Mouse (Mus musculus) liver, embryonic 12.5 days (tissue): Measurements from ENCODE around the gene Nek6. TPM values are rescaled to one million over a fixed set of nuclear protein-coding genes. Genes with fewer than 3 reads are reported as not detected.

Source experiments
- ATAC-seq: fragments of 200-750 bp; cut with Nextera tagmentation; 2 replicates; pipeline ENCODE4 v1.8.0; 2017; ENCODE audit warnings: moderate number of reproducible peaks, mild to moderate bottlenecking, moderate library complexity
- H3K27ac ChIP-seq: fragments of 300-500 bp; sonication (generic); 2 replicates; pipeline ENCODE4 v1.5.1; 2016; ENCODE audit warnings: mild to moderate bottlenecking
- H3K27me3 ChIP-seq: fragments of 300-500 bp; sonication (generic); replicated peaks from 2 replicates; pipeline ENCODE4 v1.6.1; 2016; ENCODE audit warnings: mild to moderate bottlenecking, moderate library complexity
- H3K36me3 ChIP-seq: fragments of 300-500 bp; sonication (generic); 2 replicates; pipeline ENCODE4 v1.6.1; 2016; ENCODE audit warnings: mild to moderate bottlenecking, moderate library complexity
- H3K4me1 ChIP-seq: fragments of 300-500 bp; sonication (generic); 2 replicates; pipeline ENCODE4 v1.6.1; 2016
- H3K4me2 ChIP-seq: fragments of 300-500 bp; sonication (generic); 2 replicates; pipeline ENCODE4 v1.6.1; 2016; ENCODE audit warnings: mild to moderate bottlenecking, moderate library complexity
- H3K4me3 ChIP-seq: fragments of 300-500 bp; sonication (generic); 2 replicates; pipeline ENCODE4 v1.5.1; 2016; ENCODE audit warnings: mild to moderate bottlenecking, moderate library complexity
- H3K9ac ChIP-seq: fragments of 300-500 bp; sonication (generic); 2 replicates; pipeline ENCODE4 v1.6.1; 2016; ENCODE audit warnings: mild to moderate bottlenecking, moderate library complexity
- H3K9me3 ChIP-seq: fragments of 300-500 bp; sonication (generic); replicated peaks from 2 replicates; pipeline ENCODE4 v1.6.1; 2016; ENCODE audit warnings: mild to moderate bottlenecking, moderate library complexity
- WGBS: fragments of 180-500 bp; shearing (Covaris S2); methylation state at CpG from one replicate; pipeline ENCODE4 v1.1.7; 2016; ENCODE audit not compliant: insufficient replicate concordance; 5-methylcytosine and 5-hydroxymethylcytosine counted together
- polyA plus RNA-seq: library from polyadenylated mRNA; unstranded; fragments of >200 nt; fragmentation: Nextera tagmentation; extraction: Ambion mirVana; gene quantifications from 2 replicates; pipeline ENCODE4 v1.2.1, GENCODE M21; 2016

Gene Nek6
- polyA plus RNA-seq, 1 experiment from 2014 or later, result 45.7 TPM

DNA sequence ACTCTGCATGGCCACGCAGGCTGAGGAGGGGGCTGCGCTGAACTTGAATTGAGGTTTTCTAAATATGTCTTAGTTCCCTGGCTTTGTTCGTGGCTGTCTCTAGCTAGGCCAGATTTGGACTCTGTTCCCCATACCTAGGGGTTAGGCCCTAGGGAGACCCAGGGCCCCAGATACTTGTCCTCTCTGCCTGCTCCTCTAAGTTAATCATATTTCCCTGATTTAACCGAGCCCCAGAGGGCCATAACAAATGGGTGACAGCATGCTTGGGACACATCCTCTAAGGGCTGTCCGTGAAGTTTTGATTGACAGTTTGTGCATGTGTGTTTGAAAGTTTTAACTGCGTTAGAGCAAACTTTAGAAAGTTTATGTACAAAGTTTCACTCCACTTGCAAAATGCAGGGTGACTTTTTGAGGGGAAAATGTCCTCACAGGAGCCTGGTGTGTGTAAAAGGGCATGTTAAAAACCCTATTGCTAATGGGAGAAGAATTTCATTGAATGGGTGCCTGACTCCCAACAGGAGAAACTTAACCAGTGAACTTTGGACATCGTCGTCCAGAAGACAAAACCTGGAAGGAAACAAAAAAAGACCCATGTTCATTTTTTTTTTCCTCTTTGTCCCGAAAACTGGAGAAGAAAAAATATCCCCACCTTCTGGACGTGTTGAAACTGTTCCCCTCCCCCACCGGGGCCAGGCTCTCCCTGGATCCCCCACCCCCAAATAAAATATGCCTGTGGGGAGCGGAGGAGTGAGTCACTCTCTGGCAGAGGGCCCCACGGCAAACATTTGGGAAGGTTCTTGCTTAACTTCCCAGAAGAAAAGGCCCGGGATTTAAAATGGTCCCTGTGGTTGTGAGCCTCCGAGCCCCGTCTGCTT is 1.1 kb downstream of the Nek6 start:
- Histone ChIP-seq H3K9me3 (no peaks in the 10 kb centered on the region), H3K4me1 (peaks cover 39% of the 10 kb centered on the region), H3K36me3 (peaks cover 3% of the 10 kb centered on the region; the same call in 1 of the 2 replicates), H3K9ac (peak overlapping the region; percentile 78), H3K27me3 (peaks cover 69% of the 10 kb centered on the region), H3K27ac (peak overlapping the region; percentile 54), H3K4me2 (peak overlapping the region; percentile 87), H3K4me3 (peak overlapping the region; percentile 73)
- no peak for ATAC-seq
- WGBS, result 27% methylated on average over 16 of the region's 16 CpGs

DNA sequence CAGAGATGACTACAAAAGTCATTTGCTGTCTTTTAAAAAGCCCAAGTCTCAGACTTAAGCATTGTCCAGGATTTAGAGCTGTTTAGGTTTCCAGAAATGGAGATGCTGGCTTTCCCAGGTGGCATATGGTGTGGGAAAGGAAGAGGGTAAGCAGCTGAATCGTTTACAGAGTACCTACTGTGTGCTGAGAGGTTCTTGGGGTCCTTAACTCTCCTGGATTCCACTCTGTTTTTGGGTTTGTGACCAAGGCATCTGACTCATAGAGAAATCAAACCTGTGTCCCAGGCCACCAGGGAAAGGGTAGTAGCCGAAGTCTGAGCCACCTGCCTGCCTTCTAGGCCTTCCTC is 1.7 kb downstream of the Nek6 start:
- 64% methylated on average over 2 of the region's 2 CpGs for WGBS
- H3K36me3 ChIP-seq, result peaks cover 5% of the 10 kb centered on the region; the same call in 1 of the 2 replicates
- peaks cover 68% of the 10 kb centered on the region for H3K27me3 ChIP-seq
- peak overlapping the region; percentile 87 for H3K4me2 ChIP-seq
- H3K9ac ChIP-seq, result 0 out of 2 replicates have a peak overlapping the region, but pooled peaks have one; percentile 8
- no peak for ATAC-seq
- H3K27ac ChIP-seq, result peak overlapping the region; percentile 54; the same call in 1 of the 2 replicates
- H3K4me1 ChIP-seq, result peaks cover 37% of the 10 kb centered on the region
- no peaks in the 10 kb centered on the region for H3K9me3 ChIP-seq
- peak overlapping the region; percentile 73 for H3K4me3 ChIP-seq

DNA sequence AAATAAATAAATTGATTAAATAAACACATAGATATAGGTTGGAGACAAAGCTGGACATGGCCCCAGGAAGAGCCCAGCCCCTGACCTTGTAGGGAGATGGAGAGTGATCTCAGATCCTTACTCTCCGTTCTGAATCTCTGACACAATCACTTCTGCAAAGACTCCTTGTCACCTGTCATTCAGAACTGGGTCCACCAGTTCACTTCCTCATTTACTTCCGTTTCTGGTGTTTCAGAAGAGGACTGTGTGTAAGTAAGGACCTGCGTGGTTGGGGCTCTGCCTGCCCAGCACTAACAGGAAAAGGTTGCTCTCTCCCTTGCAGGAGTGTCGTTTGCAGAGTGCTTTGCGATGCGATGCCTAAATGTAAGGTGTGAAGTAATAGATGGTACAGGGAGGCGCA is 3.0 kb downstream of the Nek6 start:
- no peak for ATAC-seq
- H3K36me3 ChIP-seq, result peaks cover 5% of the 10 kb centered on the region; the same call in 1 of the 2 replicates
- H3K27me3 ChIP-seq, result peaks cover 55% of the 10 kb centered on the region
- no peak overlapping the region for H3K27ac ChIP-seq
- H3K4me1 ChIP-seq, result peaks cover 40% of the 10 kb centered on the region
- H3K9me3 ChIP-seq, result no peaks in the 10 kb centered on the region
- no peak overlapping the region for H3K4me3 ChIP-seq
- WGBS, result 28% methylated on average over 7 of the region's 7 CpGs
- H3K9ac ChIP-seq, result no peak overlapping the region
- no peak overlapping the region for H3K4me2 ChIP-seq

DNA sequence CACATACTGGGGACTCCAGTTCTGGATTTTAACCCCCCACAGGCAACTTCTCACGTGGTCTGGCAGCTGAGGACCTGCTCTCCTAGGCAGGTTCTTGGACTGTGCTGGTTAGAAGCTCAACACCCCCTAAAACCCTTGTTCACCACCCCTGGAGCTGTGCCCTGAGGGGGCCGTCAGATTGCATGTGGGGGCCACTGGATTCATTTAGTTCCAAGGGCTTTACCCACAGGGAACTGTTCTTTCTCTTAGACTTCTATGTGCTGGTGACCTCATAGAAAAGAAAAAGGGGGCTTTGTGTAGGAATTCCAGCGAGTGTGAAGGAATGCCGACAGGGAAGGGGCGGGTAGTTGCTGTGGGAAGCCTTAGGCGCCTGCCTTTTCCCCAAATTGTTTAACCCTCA is 4.0 kb downstream of the Nek6 start:
- H3K4me2 ChIP-seq, result no peak overlapping the region
- no peak overlapping the region for H3K27ac ChIP-seq
- H3K4me1 ChIP-seq, result peaks cover 40% of the 10 kb centered on the region
- no peak overlapping the region for H3K4me3 ChIP-seq
- peaks cover 5% of the 10 kb centered on the region; the same call in 1 of the 2 replicates for H3K36me3 ChIP-seq
- ATAC-seq, result no peak
- peaks cover 45% of the 10 kb centered on the region for H3K27me3 ChIP-seq
- no peak overlapping the region for H3K9ac ChIP-seq
- 67% methylated on average over 6 of the region's 6 CpGs for WGBS
- H3K9me3 ChIP-seq, result no peaks in the 10 kb centered on the region

DNA sequence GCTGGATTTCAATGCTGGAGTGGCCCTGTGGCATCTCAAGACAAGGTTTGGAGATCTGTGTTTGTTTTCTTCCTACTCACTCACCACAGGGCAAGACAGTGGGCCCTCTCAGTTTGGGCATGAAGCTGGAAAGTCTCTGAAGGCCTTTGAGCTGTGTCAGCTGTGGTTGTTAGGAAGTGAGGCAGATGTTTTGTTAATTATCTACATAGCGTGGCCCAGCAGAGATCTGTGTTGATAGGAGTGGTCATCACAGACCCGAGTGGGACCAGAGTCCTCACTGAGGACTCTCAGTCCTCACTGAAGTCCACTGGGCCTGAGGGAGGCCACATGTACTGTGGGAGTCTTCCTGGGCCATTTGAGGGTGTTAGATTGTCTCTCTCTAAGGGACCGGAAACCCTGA is 5.0 kb downstream of the Nek6 start:
- ATAC-seq, result no peak
- Histone ChIP-seq H3K9me3 (no peaks in the 10 kb centered on the region), H3K9ac (no peak overlapping the region), H3K27ac (no peak overlapping the region), H3K4me3 (no peak overlapping the region), H3K4me1 (peaks cover 40% of the 10 kb centered on the region), H3K27me3 (peaks cover 37% of the 10 kb centered on the region), H3K36me3 (peaks cover 5% of the 10 kb centered on the region; the same call in 1 of the 2 replicates), H3K4me2 (no peak overlapping the region)
- 58% methylated on average over 3 of the region's 3 CpGs for WGBS

DNA sequence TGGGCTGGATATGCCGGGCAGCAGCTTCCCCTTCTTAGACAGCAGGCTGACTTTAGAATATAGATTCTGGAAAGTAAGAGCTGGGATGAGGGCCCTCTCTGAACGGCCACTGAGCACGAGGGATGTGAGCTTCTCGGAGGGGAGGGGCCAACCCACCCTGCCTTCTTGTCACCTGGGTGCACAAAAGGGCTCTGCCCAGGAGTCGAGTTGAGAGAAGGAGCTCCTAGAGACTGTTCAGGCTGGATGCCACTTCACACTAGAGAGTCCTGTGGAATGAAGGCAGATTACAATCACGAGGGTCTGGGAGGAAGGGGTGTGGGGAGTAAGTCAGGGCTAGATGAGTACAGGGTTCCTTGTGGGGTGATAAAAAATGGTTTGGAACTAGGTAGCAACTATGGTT is 5.6 kb downstream of the Nek6 start:
- Histone ChIP-seq H3K4me2 (no peak overlapping the region), H3K36me3 (peaks cover 5% of the 10 kb centered on the region; the same call in 1 of the 2 replicates), H3K27ac (no peak overlapping the region), H3K4me3 (no peak overlapping the region), H3K9me3 (no peaks in the 10 kb centered on the region), H3K9ac (no peak overlapping the region), H3K4me1 (peaks cover 35% of the 10 kb centered on the region), H3K27me3 (peaks cover 31% of the 10 kb centered on the region)
- ATAC-seq, result no peak
- 57% methylated on average over 6 of the region's 6 CpGs for WGBS

DNA sequence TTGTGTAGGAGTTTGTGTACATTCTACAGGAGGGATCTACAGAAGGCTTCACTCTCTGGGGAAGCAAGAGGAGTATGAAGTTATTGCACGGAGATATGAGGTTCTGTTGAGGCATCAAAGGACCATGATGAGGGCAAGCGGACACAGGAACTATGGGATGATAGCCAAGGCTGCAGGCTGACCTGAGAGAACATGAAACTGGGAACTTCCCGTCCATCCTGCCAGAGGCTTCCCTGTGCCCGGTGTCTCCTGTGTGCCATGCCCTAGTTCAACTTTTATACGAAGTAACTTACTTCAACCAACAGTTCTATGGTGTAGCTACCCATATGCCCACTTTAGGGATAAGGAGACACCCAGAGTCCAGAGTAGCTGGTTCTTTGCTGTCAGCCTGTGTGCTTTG is 7.3 kb downstream of the Nek6 start:
- H3K9me3 ChIP-seq, result no peaks in the 10 kb centered on the region
- H3K4me1 ChIP-seq, result peaks cover 37% of the 10 kb centered on the region
- ATAC-seq, result no peak
- H3K27ac ChIP-seq, result no peak overlapping the region
- H3K4me3 ChIP-seq, result no peak overlapping the region
- H3K27me3 ChIP-seq, result peaks cover 15% of the 10 kb centered on the region
- WGBS, result 74% methylated on average over 5 of the region's 5 CpGs
- H3K36me3 ChIP-seq, result peaks cover 5% of the 10 kb centered on the region; the same call in 1 of the 2 replicates
- H3K4me2 ChIP-seq, result no peak overlapping the region
- H3K9ac ChIP-seq, result no peak overlapping the region

DNA sequence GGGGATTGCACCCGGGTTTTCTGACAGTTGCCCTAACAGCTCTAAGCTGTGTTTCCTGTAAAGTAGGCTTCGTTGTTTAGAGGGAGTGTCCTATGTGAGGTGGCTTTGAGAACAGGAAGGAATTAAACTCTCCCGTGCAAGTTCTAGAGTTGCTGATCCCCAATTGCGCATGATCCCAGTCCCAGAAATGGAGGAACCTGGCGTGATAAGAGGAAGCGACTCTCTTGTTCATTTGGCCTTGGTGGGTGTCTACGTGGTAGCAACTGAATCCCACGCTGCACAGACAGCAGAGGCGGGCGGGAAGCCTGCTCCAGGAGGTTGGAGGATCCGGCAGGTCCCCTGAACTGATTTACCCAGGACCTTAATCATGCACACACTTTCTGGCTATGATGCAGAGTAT is 8.5 kb downstream of the Nek6 start:
- Histone ChIP-seq H3K36me3 (peaks cover 5% of the 10 kb centered on the region; the same call in 1 of the 2 replicates), H3K27ac (no peak overlapping the region), H3K4me1 (peaks cover 37% of the 10 kb centered on the region), H3K27me3 (peaks cover 3% of the 10 kb centered on the region; the same call in 1 of the 2 replicates), H3K9me3 (no peaks in the 10 kb centered on the region), H3K4me3 (no peak overlapping the region), H3K9ac (no peak overlapping the region), H3K4me2 (no peak overlapping the region)
- no peak for ATAC-seq
- WGBS, result 52% methylated on average over 11 of the region's 11 CpGs

DNA sequence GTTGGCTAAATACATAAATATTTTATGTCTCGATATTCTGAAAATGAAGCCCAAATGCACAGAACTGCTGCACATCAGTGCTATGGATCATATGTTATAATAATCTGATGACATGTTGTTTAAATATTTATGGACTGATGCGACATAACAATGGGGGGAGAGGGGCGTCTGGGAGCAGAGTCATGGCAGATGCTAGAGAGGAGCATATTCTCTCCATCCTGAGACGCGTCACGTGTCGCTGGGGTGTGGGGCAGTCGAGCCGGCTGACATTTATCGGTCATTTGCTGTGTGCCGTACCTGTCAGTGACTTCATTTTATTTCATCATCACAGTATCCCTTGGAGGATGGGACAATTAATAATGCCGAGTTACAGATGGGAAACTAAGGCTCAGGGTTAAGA is 10.2 kb downstream of the Nek6 start:
- H3K4me3 ChIP-seq, result no peak overlapping the region
- H3K4me1 ChIP-seq, result peaks cover 32% of the 10 kb centered on the region
- ATAC-seq, result no peak
- H3K9me3 ChIP-seq, result no peaks in the 10 kb centered on the region
- no peak overlapping the region for H3K4me2 ChIP-seq
- H3K27me3 ChIP-seq, result no peaks in the 10 kb centered on the region; the same call in 1 of the 2 replicates
- 84% methylated on average over 12 of the region's 12 CpGs for WGBS
- no peak overlapping the region for H3K9ac ChIP-seq
- H3K36me3 ChIP-seq, result 0 out of 2 replicates have a peak, but pooled peaks cover 2% of the 10 kb centered on the region
- H3K27ac ChIP-seq, result no peak overlapping the region

DNA sequence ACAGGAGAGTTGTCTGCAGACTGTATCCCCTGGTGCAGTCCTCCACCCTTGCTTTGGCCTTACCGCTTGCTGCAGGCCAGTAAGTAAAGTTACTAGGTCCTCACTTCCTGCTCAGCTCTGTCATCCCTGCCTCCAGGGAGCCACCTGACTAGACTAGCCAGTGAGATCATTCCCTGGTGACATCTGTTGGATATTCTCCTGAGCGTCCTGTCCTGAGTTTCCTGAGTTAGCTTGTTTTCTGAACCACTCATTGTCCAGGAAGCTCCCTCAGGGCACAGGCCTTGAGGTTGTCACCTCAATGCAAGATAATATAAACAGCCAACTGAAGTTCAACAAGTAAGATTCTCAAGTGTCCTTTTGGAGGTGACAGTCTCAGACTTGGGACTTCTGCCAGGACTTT is 10.9 kb downstream of the Nek6 start:
- Histone ChIP-seq H3K9ac (no peak overlapping the region), H3K9me3 (no peaks in the 10 kb centered on the region), H3K4me1 (peaks cover 29% of the 10 kb centered on the region), H3K4me2 (no peak overlapping the region), H3K36me3 (0 out of 2 replicates have a peak, but pooled peaks cover 2% of the 10 kb centered on the region), H3K27ac (no peak overlapping the region), H3K27me3 (no peaks in the 10 kb centered on the region; the same call in 1 of the 2 replicates), H3K4me3 (no peak overlapping the region)
- ATAC-seq, result no peak
- WGBS, result 46% methylated on average over 2 of the region's 2 CpGs

DNA sequence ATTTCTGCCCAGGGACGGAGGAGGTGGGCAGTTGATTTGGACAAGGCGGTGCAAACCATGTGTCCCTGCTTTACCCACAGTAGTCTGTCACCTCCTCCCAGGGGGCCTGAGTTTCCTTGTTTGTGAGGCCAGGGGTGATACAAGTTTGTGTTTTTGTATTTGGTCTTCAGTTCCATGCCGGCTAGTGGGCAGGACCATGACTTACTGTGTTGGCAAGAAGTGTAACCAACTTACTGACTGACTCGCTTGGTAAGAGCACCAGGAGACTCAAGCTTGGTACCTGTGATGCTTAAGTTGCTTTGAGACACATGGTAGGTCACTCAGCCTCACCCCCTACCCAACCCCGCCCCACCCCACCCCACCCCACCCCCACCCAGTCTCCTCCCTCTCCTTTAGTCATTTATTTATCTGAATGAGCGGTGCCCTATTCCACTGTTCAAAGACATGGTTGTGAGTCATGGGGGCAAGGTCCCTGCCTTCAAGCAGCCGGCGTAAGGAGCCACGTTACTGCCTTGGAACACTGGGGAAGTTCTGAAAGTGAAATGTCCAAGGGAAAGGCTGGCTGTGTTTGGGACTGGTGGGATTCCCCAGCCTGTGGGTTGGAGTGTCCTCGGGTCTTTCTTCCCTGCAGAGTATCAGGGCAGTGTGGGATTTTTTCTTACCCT is 12.5 kb downstream of the Nek6 start:
- 0 out of 2 replicates have a peak, but pooled peaks have one; percentile 24 for ATAC-seq
- Histone ChIP-seq H3K36me3 (no peaks in the 10 kb centered on the region), H3K27me3 (no peaks in the 10 kb centered on the region; the same call in 1 of the 2 replicates), H3K9me3 (no peaks in the 10 kb centered on the region), H3K9ac (no peak overlapping the region; the same call in 1 of the 2 replicates), H3K4me2 (no peak overlapping the region), H3K4me1 (peaks cover 35% of the 10 kb centered on the region), H3K4me3 (no peak overlapping the region), H3K27ac (peak overlapping the region; percentile 36; the same call in 1 of the 2 replicates)
- WGBS, result 63% methylated on average over 10 of the region's 10 CpGs

DNA sequence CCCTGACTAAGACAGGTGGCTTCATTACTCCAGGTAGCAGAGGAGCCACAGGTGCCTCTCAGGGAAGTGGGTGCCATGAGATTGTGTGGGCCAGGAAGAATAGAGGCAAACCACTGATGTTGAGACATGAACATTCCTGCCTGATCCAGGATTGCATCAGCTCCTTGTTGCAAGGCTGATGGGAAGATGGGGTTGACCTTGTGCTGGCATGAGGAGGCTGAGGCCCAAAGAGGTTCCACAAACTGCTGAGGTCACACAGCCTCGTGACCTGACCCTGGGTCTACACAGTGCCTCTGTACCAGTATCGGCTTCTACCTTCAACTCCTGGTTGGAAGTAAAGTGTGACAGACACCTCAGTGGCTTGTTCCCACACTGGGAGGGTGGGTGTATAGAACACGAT is 13.6 kb downstream of the Nek6 start:
- H3K4me1 ChIP-seq, result peaks cover 46% of the 10 kb centered on the region
- H3K9me3 ChIP-seq, result no peaks in the 10 kb centered on the region
- no peak overlapping the region for H3K9ac ChIP-seq
- no peak overlapping the region for H3K4me2 ChIP-seq
- ATAC-seq, result no peak
- WGBS, result 80% methylated on average over 3 of the region's 3 CpGs
- no peaks in the 10 kb centered on the region for H3K36me3 ChIP-seq
- H3K27me3 ChIP-seq, result no peaks in the 10 kb centered on the region; the same call in 1 of the 2 replicates
- H3K4me3 ChIP-seq, result no peak overlapping the region
- no peak overlapping the region for H3K27ac ChIP-seq
